Mouse (Mus musculus) kidney, embryonic 16.5 days (tissue): ENCODE results near the gene Gm28539. TPM values are rescaled to one million over a fixed set of nuclear protein-coding genes. Genes with fewer than 3 reads are reported as not detected.
"Not testable (repeated sequence)": the region's sequence is repeated elsewhere in the genome, so short reads cannot be mapped to it uniquely, and the experiment has no call there.

ENCODE experiments used
- ATAC-seq: fragments of 200-750 bp; cut with Nextera tagmentation; 2 replicates; pipeline ENCODE4 v1.8.0; 2017; ENCODE audit warnings: moderate TSS enrichment; ENCODE audit not compliant: low FRiP score, low TSS enrichment
- H3K27ac ChIP-seq: fragments of 300-500 bp; sonication (generic); 2 replicates; pipeline ENCODE4 v1.5.1; 2014; ENCODE audit warnings: low read length
- H3K27me3 ChIP-seq: fragments of 300-500 bp; sonication (generic); 2 replicates; pipeline ENCODE4 v1.6.1; 2014; ENCODE audit warnings: low read length, control low read depth, mixed read lengths; ENCODE audit not compliant: insufficient read depth
- H3K36me3 ChIP-seq: fragments of 300-500 bp; sonication (generic); 2 replicates; pipeline ENCODE4 v1.6.1; 2014; ENCODE audit warnings: low read length, control low read depth, mixed read lengths; ENCODE audit not compliant: insufficient read depth
- H3K4me1 ChIP-seq: fragments of 300-500 bp; sonication (generic); 2 replicates; pipeline ENCODE4 v1.6.1; 2014; ENCODE audit warnings: low read length, control low read depth, mixed read lengths; ENCODE audit not compliant: insufficient read depth
- H3K4me2 ChIP-seq: fragments of 300-500 bp; sonication (generic); replicated peaks from 2 replicates; pipeline ENCODE4 v1.6.1; 2014; ENCODE audit warnings: low read depth, low read length
- H3K4me3 ChIP-seq: fragments of 300-500 bp; sonication (generic); 2 replicates; pipeline ENCODE4 v1.5.1; 2014; ENCODE audit warnings: mild to moderate bottlenecking, low read length
- H3K9ac ChIP-seq: fragments of 300-500 bp; sonication (generic); replicated peaks from 2 replicates; pipeline ENCODE4 v1.6.1; 2014; ENCODE audit warnings: low read length
- H3K9me3 ChIP-seq: fragments of 300-500 bp; sonication (generic); 2 replicates; pipeline ENCODE4 v1.6.1; 2016; ENCODE audit warnings: low read length, control low read depth
- WGBS: fragments of 180-500 bp; shearing (Covaris S2); extraction: QIAGEN DNeasy Blood & Tissue Kit; methylation state at CpG from one replicate; pipeline ENCODE4 v1.1.7; 2014; 5-methylcytosine and 5-hydroxymethylcytosine counted together
- polyA plus RNA-seq: library from polyadenylated mRNA; unstranded; fragments of >200 nt; fragmentation: Nextera tagmentation; extraction: Ambion mirVana; gene quantifications from 2 replicates; pipeline ENCODE4 v1.2.1, GENCODE M21; 2015

Gm28539 gene
- polyA plus RNA-seq, 1 experiment from 2014 or later = not detected

- Histone ChIP-seq H3K9me3 (no peaks in the 10 kb centered on the region), H3K27ac (no peak overlapping the region), H3K27me3 (no peaks in the 10 kb centered on the region), H3K36me3 (no peaks in the 10 kb centered on the region), H3K9ac (no peak overlapping the region), H3K4me1 (no peaks in the 10 kb centered on the region), H3K4me2 (no peak overlapping the region), H3K4me3 (no peak overlapping the region)
- WGBS = 93% methylated on average over 3 of the region's 3 CpGs
- ATAC-seq = no peak
These were observed 150.0 kb downstream of the Gm28539 start for GRCm38 (mm10) chr16:18986381-18986780.

- Histone ChIP-seq H3K36me3 (no peaks in the 10 kb centered on the region), H3K4me1 (no peaks in the 10 kb centered on the region), H3K27me3 (no peaks in the 10 kb centered on the region), H3K4me2 (no peak overlapping the region), H3K27ac (no peak overlapping the region), H3K9ac (no peak overlapping the region), H3K9me3 (no peaks in the 10 kb centered on the region), H3K4me3 (no peak overlapping the region)
- 87% methylated on average over 5 of the region's 5 CpGs for WGBS
- ATAC-seq = no peak
These were observed 150.5 kb downstream of the Gm28539 start for GRCm38 (mm10) chr16:18986860-18987259.

GRCm38 (mm10) chr16:19002610-19003389, 166.4 kb downstream of the Gm28539 start:
- not testable (repeated sequence) for H3K4me3 ChIP-seq, H3K4me2 ChIP-seq, H3K27ac ChIP-seq, H3K9ac ChIP-seq, H3K36me3 ChIP-seq, H3K9me3 ChIP-seq, H3K4me1 ChIP-seq, H3K27me3 ChIP-seq
- 38% methylated on average over 2 of the region's 2 CpGs for WGBS
- peak; percentile 46; the same call in 1 of the 2 replicates for ATAC-seq

- no peaks in the 10 kb centered on the region for H3K4me1 ChIP-seq
- no peak overlapping the region for H3K27ac ChIP-seq
- 86% methylated on average over 1 of the region's 1 CpGs for WGBS
- H3K36me3 ChIP-seq = no peaks in the 10 kb centered on the region
- no peaks in the 10 kb centered on the region for H3K9me3 ChIP-seq
- H3K4me2 ChIP-seq = no peak overlapping the region
- no peak overlapping the region for H3K9ac ChIP-seq
- no peaks in the 10 kb centered on the region for H3K27me3 ChIP-seq
- H3K4me3 ChIP-seq = no peak overlapping the region
- no peak for ATAC-seq
These were observed 167.4 kb downstream of the Gm28539 start for GRCm38 (mm10) chr16:19003757-19004156.

GRCm38 (mm10) chr16:19005298-19005697, 168.9 kb downstream of the Gm28539 start:
- 70% methylated on average over 3 of the region's 3 CpGs for WGBS
- H3K27ac ChIP-seq = no peak overlapping the region

More at GRCm38 (mm10) chr16:19005298-19005697, 168.9 kb downstream of the Gm28539 start:
- no peak for ATAC-seq
- no peaks in the 10 kb centered on the region for H3K4me1 ChIP-seq
- no peaks in the 10 kb centered on the region for H3K9me3 ChIP-seq
- no peaks in the 10 kb centered on the region for H3K27me3 ChIP-seq
- no peak overlapping the region for H3K4me2 ChIP-seq
- H3K9ac ChIP-seq = no peak overlapping the region
- H3K4me3 ChIP-seq = no peak overlapping the region
- no peaks in the 10 kb centered on the region for H3K36me3 ChIP-seq

Other genes with a start within 250 kb of the Gm28539 start
- gene Tbx1, start 245.9 kb upstream of the Gm28539 start, polyA plus RNA-seq = 0.26 and 0.32 TPM in 2 replicates
- gene Gp1bb, start 214.2 kb upstream of the Gm28539 start, polyA plus RNA-seq = 0.96 and 1.3 TPM in 2 replicates
- 2.1 and 2.6 TPM in 2 replicates for gene Gm49601, start 210.2 kb upstream of the Gm28539 start, polyA plus RNA-seq
- 17.9 and 21.4 TPM in 2 replicates for gene Sept5, start 206.6 kb upstream of the Gm28539 start, polyA plus RNA-seq
- 113 and 128 TPM in 2 replicates for gene Cldn5, start 59.7 kb upstream of the Gm28539 start, polyA plus RNA-seq
- 83.0 and 89.8 TPM in 2 replicates for gene Ufd1, start 24.8 kb upstream of the Gm28539 start, polyA plus RNA-seq
- gene Cdc45, start 24.6 kb upstream of the Gm28539 start, polyA plus RNA-seq = 52.1 and 53.1 TPM in 2 replicates
- gene 2510002D24Rik, start within 50 bp of the Gm28539 start, polyA plus RNA-seq = 50.5 and 51.9 TPM in 2 replicates
- gene Mrpl40, start 40.3 kb downstream of the Gm28539 start, polyA plus RNA-seq = 99.2 and 99.9 TPM in 2 replicates
- gene Hira, start 40.5 kb downstream of the Gm28539 start, polyA plus RNA-seq = 9.1 and 9.9 TPM in 2 replicates